Mouse (Mus musculus): ENCODE results near the gene Otp.

The Otp gene

GRCm38 (mm10) chr13:94874039-94874425 is 1.4 kb upstream of the Otp start:
- no peak for DNase-seq

GRCm38 (mm10) chr13:94874656-94875395 is 576 bp upstream of the Otp start:
- no peak for DNase-seq

- no peak for DNase-seq
Observed at GRCm38 (mm10) chr13:94876286-94877210, 1.1 kb downstream of the Otp start.

- DNase-seq: no peak
Observed at GRCm38 (mm10) chr13:94877211-94877590, 1.8 kb downstream of the Otp start.

GRCm38 (mm10) chr13:94877991-94878745 is 2.8 kb downstream of the Otp start:
- DNase-seq: no peak

- DNase-seq: no peak
Observed at GRCm38 (mm10) chr13:94881201-94881600, 5.8 kb downstream of the Otp start.

- DNase-seq: no peak
Observed at GRCm38 (mm10) chr13:94882221-94882620, 6.8 kb downstream of the Otp start.

GRCm38 (mm10) chr13:94882711-94883145 is 7.3 kb downstream of the Otp start:
- no peak for DNase-seq

- DNase-seq: no peak
Observed at GRCm38 (mm10) chr13:94883163-94883965, 8.0 kb downstream of the Otp start.

GRCm38 (mm10) chr13:94883966-94884960 is 8.9 kb downstream of the Otp start:
- DNase-seq: no peak

- no peak for DNase-seq
Observed at GRCm38 (mm10) chr13:94885291-94886235, 10.2 kb downstream of the Otp start.

- DNase-seq: no peak
Observed at GRCm38 (mm10) chr13:94907841-94908240, 32.4 kb downstream of the Otp start.

- no peak for DNase-seq
Observed at GRCm38 (mm10) chr13:94912961-94913360, 37.6 kb downstream of the Otp start.

GRCm38 (mm10) chr13:94915654-94916053 is 40.3 kb downstream of the Otp start:
- DNase-seq: no peak

- DNase-seq: no peak
Observed at GRCm38 (mm10) chr13:94928086-94928485, 52.7 kb downstream of the Otp start.
